Mouse (Mus musculus) ES-E14 (cell line): ENCODE data around the gene Clec18a. TPM values are rescaled to one million over a fixed set of nuclear protein-coding genes. Genes with fewer than 3 reads are reported as not detected.

Experiments used
- DNase-seq: peaks from one replicate; pipeline ENCODE4 v3.0.0-alpha.2; 2013; ENCODE audit warnings: low read depth, low spot score
- H3K27ac ChIP-seq: 2 replicates; pipeline ENCODE4 v1.5.1; 2012; ENCODE audit warnings: low read depth, mild to moderate bottlenecking, low read length, moderate library complexity, mixed read lengths; ENCODE audit not compliant: poor library complexity, insufficient read depth, severe bottlenecking
- H3K36me3 ChIP-seq: 2 replicates; pipeline ENCODE4 v1.6.1; 2012; ENCODE audit warnings: mild to moderate bottlenecking, low read length, moderate library complexity, mixed read lengths; ENCODE audit not compliant: control insufficient read depth, poor library complexity, insufficient read depth, severe bottlenecking
- H3K4me1 ChIP-seq, 2 experiments: fragments of 150-350 bp in 1 of 2; sonication (generic) in 1 of 2; 2 replicates each; pipeline ENCODE4 v1.6.1; 2012; ENCODE audit warnings: low read length in 2 of 2, mild to moderate bottlenecking in 1 of 2, mixed read lengths in 1 of 2; ENCODE audit not compliant: control insufficient read depth in 2 of 2, insufficient read depth in 2 of 2, poor library complexity in 1 of 2
- H3K4me3 ChIP-seq, 2 experiments: fragments of 150-350 bp in 1 of 2; sonication (generic) in 1 of 2; 2 replicates each; pipeline ENCODE4 v1.5.1; 2012; ENCODE audit warnings: low read length in 2 of 2, low read depth in 1 of 2, mild to moderate bottlenecking in 1 of 2, mixed read lengths in 1 of 2; ENCODE audit not compliant: insufficient read depth in 1 of 2, poor library complexity in 1 of 2, severe bottlenecking in 1 of 2
- H3K9ac ChIP-seq: 2 replicates; pipeline ENCODE4 v1.6.1; 2012; ENCODE audit warnings: low read depth, mild to moderate bottlenecking, low read length, mixed read lengths; ENCODE audit not compliant: poor library complexity, insufficient read depth, severe bottlenecking
- H3K9me3 ChIP-seq: fragments of 150-350 bp; sonication (generic); 2 replicates; pipeline ENCODE4 v1.6.1; 2012; ENCODE audit warnings: low read depth, mild to moderate bottlenecking, low read length; ENCODE audit not compliant: control insufficient read depth, insufficient read depth
- CHD2 ChIP-seq: IDR thresholded peaks from 2 replicates; pipeline ENCODE4 v1.6.1; 2014; ENCODE audit warnings: mild to moderate bottlenecking, low read depth, low read length, inconsistent platforms
- HCFC1 ChIP-seq: IDR thresholded peaks from 2 replicates; pipeline ENCODE4 v1.6.1; 2012; ENCODE audit warnings: low read length, inconsistent platforms, borderline replicate concordance; ENCODE audit not compliant: insufficient read depth
- MAFK ChIP-seq: IDR thresholded peaks from 2 replicates; pipeline ENCODE4 v1.6.1; 2014; ENCODE audit warnings: mild to moderate bottlenecking, low read depth, low read length, inconsistent platforms; ENCODE audit not compliant: insufficient read depth
- ZC3H11A ChIP-seq: IDR thresholded peaks from 2 replicates; pipeline ENCODE4 v1.6.1; 2012; ENCODE audit warnings: low read depth, mild to moderate bottlenecking, inconsistent platforms, low read length, borderline replicate concordance
- ZNF384 ChIP-seq: IDR thresholded peaks from 2 replicates; pipeline ENCODE4 v1.6.1; 2012; ENCODE audit warnings: low read depth, low read length, inconsistent platforms
- in situ Hi-C, 2 experiments: fragments of 600-800 bp; cut with MboI; formaldehyde crosslinking; loops; one replicate each; pipeline ENCODE4 v1.15.1; 2025; ENCODE audit warnings: low sequenced_read_pairs in 2 of 2, inconsistent platforms in 1 of 2; ENCODE audit not compliant: unreplicated experiment in 2 of 2
- total RNA-seq: library from RNA; depleted of rRNA; stranded (reverse); fragments of 300-350 nt; gene quantifications from 2 replicates; pipeline ENCODE4 v1.2.3, GENCODE M21; 2012

Gene Clec18a
- total RNA-seq, 1 experiment, result 0.22 TPM

DNA sequence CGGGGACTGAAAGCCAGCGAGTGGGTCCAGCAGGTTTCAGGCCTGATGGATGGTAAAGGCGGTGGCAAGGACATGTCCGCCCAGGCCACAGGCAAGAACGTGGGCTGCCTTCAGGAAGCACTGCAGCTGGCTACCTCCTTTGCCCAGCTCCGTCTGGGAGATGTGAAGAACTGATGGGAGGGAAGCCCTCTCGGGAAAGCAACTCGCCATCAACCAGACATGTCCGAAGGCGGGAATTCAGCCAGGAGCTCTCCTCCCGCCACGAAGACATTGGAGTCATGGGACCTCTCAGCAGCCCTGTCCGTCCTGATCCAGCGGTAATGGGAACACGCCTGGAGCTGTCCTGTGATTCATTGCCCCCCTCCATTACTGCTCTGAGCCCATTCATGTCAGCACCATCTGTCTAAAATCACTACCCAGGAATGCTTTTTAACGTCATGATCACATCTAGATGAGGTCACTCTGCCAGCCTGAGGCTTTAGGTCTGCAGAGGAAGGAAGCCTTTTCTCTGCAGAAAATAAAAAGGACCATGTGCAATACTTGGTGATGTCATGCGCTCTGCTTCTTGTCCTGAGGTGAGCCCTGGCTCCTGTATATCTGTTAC, 37.1 kb downstream of the Clec18a start:
- H3K27ac ChIP-seq, result peak overlapping the region; percentile 35; the same call in 1 of the 2 replicates
- H3K9ac ChIP-seq, result no peak overlapping the region
- DNase-seq, result no peak
- TF ChIP-seq CHD2, result no peak
- no peak for TF ChIP-seq MAFK
- no peak for TF ChIP-seq ZC3H11A
- no peak for TF ChIP-seq ZNF384
- in situ Hi-C loops, result no loop called here
- no peaks in the 10 kb centered on the region for H3K9me3 ChIP-seq
- no peak overlapping the region for H3K4me3 ChIP-seq
- peaks cover 0 to 7% of the 10 kb centered on the region in 2 experiments; a peak in 1 of 4 replicates for H3K4me1 ChIP-seq
- peaks cover 56% of the 10 kb centered on the region for H3K36me3 ChIP-seq

DNA sequence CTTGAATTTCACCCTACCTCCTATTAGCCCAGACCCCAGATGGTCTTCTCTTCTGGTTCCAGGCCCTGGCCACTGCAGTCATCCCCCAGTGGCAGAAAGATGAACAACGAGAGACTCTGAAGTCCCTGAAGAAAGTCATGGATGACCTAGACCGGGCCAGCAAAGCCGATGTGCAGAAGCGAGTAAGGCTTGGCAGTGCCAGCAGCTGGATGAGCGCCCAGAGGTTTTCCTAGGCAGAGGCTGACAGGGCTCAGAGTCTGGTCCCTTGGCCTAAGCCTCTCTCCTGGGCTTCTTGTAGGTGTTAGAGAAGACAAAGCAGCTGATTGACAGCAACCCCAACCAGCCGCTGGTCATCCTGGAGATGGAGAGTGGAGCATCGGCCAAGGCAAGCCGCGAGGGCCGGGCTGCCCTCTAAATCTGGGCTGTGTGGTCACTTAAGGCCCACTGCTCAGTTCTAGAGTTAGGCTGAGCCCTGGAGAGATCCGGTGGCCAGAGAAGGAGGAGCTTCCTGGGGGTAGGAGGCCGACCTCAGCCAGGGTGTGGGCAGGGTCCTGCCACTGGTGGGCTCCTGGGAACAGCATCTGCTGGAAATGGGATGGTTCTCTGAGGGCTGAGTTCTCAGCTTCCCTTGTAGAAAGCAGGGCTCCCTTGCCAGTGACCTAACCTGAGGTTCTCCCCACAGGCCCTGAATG, 38.3 kb downstream of the Clec18a start:
- in situ Hi-C loops, result no loop called here
- TF ChIP-seq ZC3H11A, result no peak
- no peak for TF ChIP-seq HCFC1
- no peak for TF ChIP-seq ZNF384
- TF ChIP-seq CHD2, result no peak
- Histone ChIP-seq H3K4me3 (no peak overlapping the region), H3K36me3 (peaks cover 68% of the 10 kb centered on the region), H3K27ac (no peak overlapping the region), H3K9me3 (no peaks in the 10 kb centered on the region), H3K4me1 (peaks cover 0 to 5% of the 10 kb centered on the region in 2 experiments; a peak in 1 of 4 replicates), H3K9ac (no peak overlapping the region)
- no peak for DNase-seq

DNA sequence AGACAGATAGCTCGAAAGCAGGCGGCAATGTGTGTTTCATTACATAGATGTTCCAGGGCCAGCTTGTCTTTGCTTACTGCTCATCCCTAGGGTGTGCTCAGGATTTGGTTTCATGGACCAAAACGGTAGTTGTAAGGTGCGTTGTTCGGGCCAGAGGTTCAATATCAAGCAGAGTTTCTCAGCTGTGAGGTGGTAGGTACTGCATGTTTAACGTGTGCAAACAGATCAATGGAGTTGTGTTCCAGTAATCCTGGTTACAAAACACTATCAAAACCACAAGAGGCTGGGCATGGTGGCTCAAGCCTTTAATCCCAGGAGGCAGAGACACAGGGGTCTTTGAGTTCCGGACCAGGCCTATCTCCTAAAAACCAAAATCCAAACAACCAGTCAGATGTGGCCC, 43.1 kb downstream of the Clec18a start:
- Histone ChIP-seq H3K36me3 (peaks cover 76% of the 10 kb centered on the region), H3K9me3 (no peaks in the 10 kb centered on the region), H3K27ac (no peak overlapping the region), H3K9ac (no peak overlapping the region), H3K4me3 (no peak overlapping the region), H3K4me1 (no peaks in the 10 kb centered on the region)
- no peak for DNase-seq
- in situ Hi-C loops, result loop anchor here (10.0 kb wide), 1 partner anchor 204 kb away; the partner anchor contains the start of genes Cog4 (in 2 of the 2) and Sf3b3 (in 2 of the 2)
- TF ChIP-seq MAFK (no peak), ZC3H11A (no peak), CHD2 (no peak), HCFC1 (no peak), ZNF384 (no peak)

DNA sequence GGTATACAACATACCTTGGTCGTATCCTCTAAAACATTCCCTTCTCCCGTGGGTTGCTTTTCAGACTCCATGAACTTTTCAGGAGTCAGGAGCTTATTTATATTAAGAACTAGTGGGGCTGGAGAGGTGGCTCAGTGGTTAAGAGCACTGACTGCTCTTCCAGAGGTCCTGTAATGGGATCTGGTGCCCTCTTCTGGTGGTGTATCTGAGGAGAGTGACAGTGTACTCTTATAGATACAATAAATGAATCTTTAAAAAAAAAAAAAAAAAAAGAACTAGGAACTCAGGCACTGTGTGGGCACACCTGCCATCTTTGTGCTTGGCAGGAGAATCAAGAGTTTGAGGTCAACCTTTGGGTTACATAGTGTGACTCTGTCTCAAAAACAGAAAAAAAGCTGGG, 43.5 kb downstream of the Clec18a start:
- DNase-seq, result no peak
- TF ChIP-seq ZNF384, result peak; percentile 41; the same call in 1 of the 2 replicates
- TF ChIP-seq MAFK, result no peak
- TF ChIP-seq ZC3H11A, result no peak
- TF ChIP-seq CHD2, result no peak
- in situ Hi-C loops, result loop anchor here (10.0 kb wide), 1 partner anchor 204 kb away; the partner anchor contains the start of genes Cog4 (in 2 of the 2) and Sf3b3 (in 2 of the 2)
- H3K4me1 ChIP-seq, result no peaks in the 10 kb centered on the region
- H3K9ac ChIP-seq, result no peak overlapping the region
- H3K36me3 ChIP-seq, result peaks cover 73% of the 10 kb centered on the region
- H3K4me3 ChIP-seq, result no peak overlapping the region
- no peaks in the 10 kb centered on the region for H3K9me3 ChIP-seq
- H3K27ac ChIP-seq, result no peak overlapping the region
